Mouse (Mus musculus) CD4-positive, CD25-positive, alpha-beta regulatory T cell, adult 2 months (primary cell): ENCODE results near the gene Serinc1.
A peak's percentile ranks its signal among the peaks of the same experiment; 100 is the strongest.
"Not testable (repeated sequence)": the region's sequence is repeated elsewhere in the genome, so short reads cannot be mapped to it uniquely, and the experiment has no call there.

ENCODE experiments used
- DNase-seq: peaks from one replicate; pipeline ENCODE4 v3.0.0-alpha.2; 2012; ENCODE audit warnings: low read depth, low spot score

Gene Serinc1

GRCm38 (mm10) chr10:57532218-57533101 is at the start of gene Serinc1:
Gene Serinc1 (minus strand): TSS chr10:57532530.
- peak; percentile 99 for DNase-seq

- no peak for DNase-seq
These were observed 44.4 kb upstream of the Serinc1 start for GRCm38 (mm10) chr10:57576721-57577120.

GRCm38 (mm10) chr10:57572130-57572529 is 39.8 kb upstream of the Serinc1 start:
- DNase-seq: no peak

- DNase-seq: peak; percentile 78
These were observed 38.9 kb upstream of the Serinc1 start for GRCm38 (mm10) chr10:57571211-57571730.

- no peak for DNase-seq
These were observed 36.9 kb upstream of the Serinc1 start for GRCm38 (mm10) chr10:57569023-57569931.

- peak; percentile 12 for DNase-seq
These were observed 33.9 kb upstream of the Serinc1 start for GRCm38 (mm10) chr10:57566221-57566620.

- no peak for DNase-seq
These were observed 25.3 kb upstream of the Serinc1 start for GRCm38 (mm10) chr10:57557597-57557996.

GRCm38 (mm10) chr10:57553719-57554118 is 21.4 kb upstream of the Serinc1 start:
- no peak for DNase-seq

GRCm38 (mm10) chr10:57549631-57550030 is 17.3 kb upstream of the Serinc1 start:
- no peak for DNase-seq

GRCm38 (mm10) chr10:57543890-57544289 is 11.6 kb upstream of the Serinc1 start:
- not testable (repeated sequence) for DNase-seq

- no peak for DNase-seq
These were observed 613 bp downstream of the Serinc1 start for GRCm38 (mm10) chr10:57531616-57532217.

- DNase-seq: peak; percentile 16
These were observed 1.3 kb downstream of the Serinc1 start for GRCm38 (mm10) chr10:57531076-57531475.

- no peak for DNase-seq
These were observed 5.9 kb downstream of the Serinc1 start for GRCm38 (mm10) chr10:57526469-57526868.

GRCm38 (mm10) chr10:57515278-57515677 is 17.1 kb downstream of the Serinc1 start:
- no peak for DNase-seq

- DNase-seq: no peak
These were observed 17.7 kb downstream of the Serinc1 start for GRCm38 (mm10) chr10:57514616-57515015.

GRCm38 (mm10) chr10:57499414-57500156 is 32.7 kb downstream of the Serinc1 start:
- DNase-seq: no peak

- no peak for DNase-seq
These were observed 40.3 kb downstream of the Serinc1 start for GRCm38 (mm10) chr10:57492050-57492449.

GRCm38 (mm10) chr10:57488591-57488990 is 43.7 kb downstream of the Serinc1 start:
- no peak for DNase-seq

GRCm38 (mm10) chr10:57487201-57487600 is 45.1 kb downstream of the Serinc1 start:
- DNase-seq: peak; percentile 45

GRCm38 (mm10) chr10:57486542-57487071 is 45.7 kb downstream of the Serinc1 start:
- DNase-seq: peak; percentile 79
